Mouse (Mus musculus) left cerebral cortex, postnatal 36 days (tissue): ENCODE results near the gene Skor1. TPM values are rescaled to one million over a fixed set of nuclear protein-coding genes. Genes with fewer than 3 reads are reported as not detected.

Experiments
- DNase-seq, 2 experiments: peaks; one replicate each; pipeline ENCODE4 v3.0.0; 2021 to 2022; ENCODE audit warnings: low spot score in 2 of 2, mixed read lengths in 1 of 2
- intact Hi-C: fragments of 180-260 bp; cut with DNase I; formaldehyde crosslinking; loops from one replicate; pipeline ENCODE4 v1.15.1; 2025
- total RNA-seq, 2 experiments: library from RNA; stranded (reverse); gene quantifications; 2 replicates each; pipeline ENCODE4 v1.2.3; 2021

Skor1 gene
- total RNA-seq, 2 experiments from 2014 or later, result 0.18 to 0.22 TPM

GRCm38 (mm10) chr9:63137615-63137915, 11.2 kb downstream of the Skor1 start:
- no peak for DNase-seq
- intact Hi-C loops, result loop anchor here (2.0 to 10.0 kb wide), 4 partner anchors 325 to 705 kb away; partner anchors contain the start of genes Aagab, Iqch and Smad3

DNA sequence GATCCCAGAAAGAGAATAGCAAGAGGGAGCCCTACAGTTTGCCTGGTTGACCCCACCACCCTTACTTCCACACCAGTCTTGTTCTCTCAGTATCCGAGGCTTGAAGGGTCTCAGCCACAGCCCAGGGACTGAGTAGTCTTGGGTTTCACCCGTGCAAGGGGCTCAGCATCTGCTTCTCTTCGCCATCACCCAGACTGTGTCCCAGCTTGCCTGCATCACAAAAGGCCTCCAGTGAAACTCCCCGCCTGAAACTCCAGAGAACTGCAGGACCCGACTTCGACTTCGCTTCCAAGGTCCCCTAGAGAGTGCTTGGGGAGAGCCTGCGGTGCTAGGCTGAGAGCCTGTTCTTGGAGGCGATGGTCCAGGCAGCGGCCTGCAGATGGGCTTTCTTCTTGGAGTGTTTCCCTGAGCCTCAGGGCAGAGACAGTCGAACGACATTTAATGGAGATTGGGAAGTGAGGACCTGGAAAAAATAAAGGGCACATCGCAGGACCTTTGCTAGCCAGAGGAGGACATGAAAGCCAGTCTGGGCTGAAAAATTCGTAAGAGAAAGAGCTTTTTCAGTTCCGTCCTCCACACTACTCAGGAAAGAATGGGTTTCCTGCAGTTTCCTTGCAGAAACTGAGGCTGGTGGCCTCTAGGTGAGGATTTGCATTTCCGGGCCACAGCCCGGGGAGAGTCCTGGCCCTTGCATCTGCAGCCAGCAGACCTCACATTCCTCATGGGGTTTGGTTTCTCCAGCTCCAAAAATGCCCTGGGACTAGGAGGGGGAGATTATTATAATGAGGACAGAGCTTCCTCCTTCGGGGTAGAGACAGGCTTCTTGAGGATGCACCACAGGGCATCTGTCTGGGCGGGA, 11.8 kb downstream of the Skor1 start:
- intact Hi-C loops, result loop anchor here (2.0 to 10.0 kb wide), 4 partner anchors 326 to 705 kb away; partner anchors contain the start of genes Aagab, Iqch and Smad3
- DNase-seq, result no peak

DNA sequence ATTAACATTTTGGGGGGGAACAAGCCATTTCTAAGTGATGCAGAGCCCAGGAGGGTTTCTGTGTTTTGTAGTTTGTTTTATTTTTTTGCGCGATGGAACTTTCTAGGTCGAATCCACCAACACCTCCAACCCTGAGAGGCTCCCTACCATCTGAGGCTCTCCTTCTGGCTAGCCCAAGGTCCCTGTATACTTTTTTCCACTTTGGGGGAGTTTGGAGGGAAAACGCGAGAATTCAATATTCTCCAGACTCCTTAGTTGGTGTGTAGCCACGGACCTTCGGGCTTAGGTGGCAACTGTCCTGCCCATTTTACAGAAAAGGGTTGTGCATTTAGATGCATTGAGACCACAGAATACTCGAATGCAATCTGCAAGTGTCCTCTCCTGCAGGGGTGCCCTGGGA, 12.5 kb downstream of the Skor1 start:
- intact Hi-C loops, result loop anchor here (2.0 to 10.0 kb wide), 4 partner anchors 327 to 706 kb away; partner anchors contain the start of genes Aagab, Iqch and Smad3
- no peak for DNase-seq

DNA sequence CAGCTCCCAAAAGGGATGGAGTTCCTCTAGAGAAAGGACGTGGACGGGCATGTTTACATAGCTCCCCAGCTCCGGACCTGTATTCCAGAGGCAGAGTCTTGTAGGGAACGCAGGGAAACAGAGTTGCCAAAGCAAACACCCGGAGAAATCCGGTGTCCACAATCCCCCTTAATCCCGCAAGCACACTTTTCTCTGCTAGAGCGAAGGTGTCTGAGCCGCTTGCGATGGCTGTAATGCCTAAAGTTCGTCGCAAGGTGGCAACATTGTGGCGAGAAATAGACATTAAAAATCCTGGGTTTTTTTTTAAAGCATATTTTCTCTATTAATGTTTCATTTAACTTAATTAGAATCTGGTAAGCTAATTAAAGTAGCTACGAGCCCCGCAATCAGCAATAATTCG, 13.0 kb downstream of the Skor1 start:
- intact Hi-C loops, result loop anchor here (2.0 to 10.0 kb wide), 4 partner anchors 327 to 706 kb away; partner anchors contain the start of genes Aagab, Iqch and Smad3
- peak in 1 of 2 experiments; percentile 60 for DNase-seq

GRCm38 (mm10) chr9:63135356-63135755, 13.4 kb downstream of the Skor1 start:
- DNase-seq, result no peak

GRCm38 (mm10) chr9:63133659-63134058, 15.1 kb downstream of the Skor1 start:
- intact Hi-C loops, result loop anchor here (5.0 to 10.0 kb wide), 2 partner anchors 264 to 621 kb away; partner anchors contain the start of genes 2300009A05Rik and Smad3
- DNase-seq, result no peak

More at GRCm38 (mm10) chr9:63135356-63135755, 13.4 kb downstream of the Skor1 start:
- intact Hi-C loops, result loop anchor here (5.0 to 10.0 kb wide), 3 partner anchors 467 to 707 kb away; partner anchors contain the start of genes Aagab, Iqch and Smad3

- peak; percentile 94 to 95 for DNase-seq
- intact Hi-C loops, result loop anchor here (5.0 to 10.0 kb wide), 2 partner anchors 264 to 622 kb away; partner anchors contain the start of genes 2300009A05Rik and Smad3
Observed at GRCm38 (mm10) chr9:63132673-63133601, 15.8 kb downstream of the Skor1 start.

DNA sequence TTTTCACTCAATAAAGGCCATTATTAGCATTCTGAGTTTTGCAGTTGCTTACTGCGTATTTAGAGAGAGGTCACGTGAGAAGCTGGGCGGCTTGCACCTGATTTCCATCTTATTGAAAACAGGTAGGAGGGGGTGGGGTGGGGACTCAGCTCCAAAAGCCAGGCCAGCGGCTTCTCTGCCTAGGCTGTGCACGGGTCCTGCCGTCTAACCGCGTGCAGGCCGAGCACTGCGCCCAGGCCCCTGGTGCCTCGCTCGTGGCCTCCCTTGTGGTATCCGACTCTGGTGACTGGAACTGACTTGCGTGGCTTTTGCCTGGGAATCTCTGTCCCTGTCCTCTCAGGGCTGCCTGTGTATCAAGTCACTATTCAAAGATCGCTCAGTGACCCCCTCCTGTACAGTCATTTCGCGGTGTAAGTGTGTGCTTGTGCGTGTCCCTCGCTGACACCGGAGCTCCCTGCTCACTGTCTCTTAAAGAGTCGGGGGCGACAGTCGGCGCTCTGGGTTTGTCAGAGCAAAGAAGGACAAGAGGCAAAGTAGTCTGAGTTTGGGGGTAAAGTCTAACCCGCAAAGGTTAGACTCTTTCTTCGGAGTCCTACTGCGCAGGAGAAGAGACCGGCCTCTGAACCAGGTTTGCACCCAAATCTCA, 16.7 kb downstream of the Skor1 start:
- peak in 1 of 2 experiments; percentile 54 for DNase-seq

GRCm38 (mm10) chr9:63129641-63130041, 19.1 kb downstream of the Skor1 start:
- DNase-seq, result no peak
- intact Hi-C loops, result loop anchor here (5.0 to 10.0 kb wide), 2 partner anchors 268 to 625 kb away; partner anchors contain the start of genes 2300009A05Rik and Smad3

More for the DNA sequence above, 16.7 kb downstream of the Skor1 start:
- intact Hi-C loops, result loop anchor here (5.0 to 10.0 kb wide), 2 partner anchors 265 to 623 kb away; partner anchors contain the start of genes 2300009A05Rik and Smad3

DNA sequence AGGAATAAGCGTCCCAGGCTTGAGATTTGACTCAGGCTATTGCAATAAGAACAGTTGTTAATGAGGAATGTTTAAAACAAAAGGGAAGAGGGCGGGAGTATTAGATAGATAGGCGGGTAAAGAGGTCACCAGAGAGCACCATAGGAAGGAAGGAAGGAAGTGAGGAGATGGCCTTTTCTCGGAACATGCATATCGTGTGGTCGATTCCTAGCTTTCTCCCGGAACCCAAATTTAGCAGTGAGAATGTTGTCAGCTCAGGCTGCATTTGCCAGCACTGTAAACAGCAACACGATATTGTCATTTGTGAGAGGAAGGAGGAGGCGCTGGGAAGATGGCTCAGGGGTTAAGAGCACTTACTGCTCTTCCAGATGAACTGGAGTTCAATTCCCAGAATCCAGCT, 24.2 kb downstream of the Skor1 start:
- no peak for DNase-seq
- intact Hi-C loops, result loop anchor here (2.0 to 5.0 kb wide), 5 partner anchors 37 to 278 kb away; no protein-coding TSS in a partner anchor

- intact Hi-C loops, result loop anchor here (2.0 to 5.0 kb wide), 5 partner anchors 36 to 277 kb away; no protein-coding TSS in a partner anchor
Observed at GRCm38 (mm10) chr9:63123451-63124438, 25.0 kb downstream of the Skor1 start.

GRCm38 (mm10) chr9:63122161-63122833, 26.5 kb downstream of the Skor1 start:
- DNase-seq, result no peak
- intact Hi-C loops, result loop anchor here (5.0 kb wide), 4 partner anchors 35 to 140 kb away; no protein-coding TSS in a partner anchor

More at GRCm38 (mm10) chr9:63123451-63124438, 25.0 kb downstream of the Skor1 start:
- DNase-seq, result peak; percentile 88 to 91

GRCm38 (mm10) chr9:63118385-63118784, 30.4 kb downstream of the Skor1 start:
- no peak for DNase-seq
- intact Hi-C loops, result no loop called here

DNA sequence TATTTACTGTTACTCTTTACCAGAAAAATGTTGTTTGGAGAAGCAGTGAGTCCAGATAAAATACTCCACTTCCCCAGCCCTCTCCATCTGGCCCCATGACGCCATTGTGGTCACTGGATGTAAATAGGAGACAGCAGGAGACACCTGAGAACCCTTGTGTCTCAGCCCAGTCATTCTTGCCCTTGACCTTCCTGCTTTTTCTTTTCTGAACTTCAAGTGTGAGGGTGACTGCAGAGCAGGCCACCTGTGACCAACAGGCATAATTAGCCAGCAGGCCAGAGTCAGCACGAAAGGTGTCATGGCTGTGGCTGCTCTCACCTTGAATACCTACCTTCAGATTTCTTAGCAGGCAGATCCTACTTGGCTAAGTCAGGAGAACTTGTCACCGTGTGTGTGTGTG, 36.2 kb downstream of the Skor1 start:
- intact Hi-C loops, result no loop called here
- no peak for DNase-seq

DNA sequence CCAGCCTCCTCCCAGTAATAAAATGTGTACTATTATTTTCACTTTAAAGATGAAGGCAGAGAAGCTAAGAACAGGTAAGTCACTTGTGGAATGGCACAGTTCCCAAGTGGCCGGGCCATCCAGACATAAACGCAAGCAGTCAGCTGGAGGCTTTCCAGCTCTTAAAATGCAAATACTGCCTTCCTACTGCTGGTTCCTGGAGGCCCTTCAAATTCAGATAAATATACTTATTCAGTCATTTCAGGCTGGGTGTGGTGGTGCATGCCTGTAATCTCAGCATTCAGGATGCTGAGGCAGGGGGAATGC, 39.0 kb downstream of the Skor1 start:
- intact Hi-C loops, result no loop called here
- no peak for DNase-seq

- DNase-seq, result peak; percentile 85 to 89
- intact Hi-C loops, result no loop called here
Observed at GRCm38 (mm10) chr9:63109020-63109781, 39.6 kb downstream of the Skor1 start.
